Mouse (Mus musculus) ES-Bruce4 (cell line): ENCODE measurements around the gene Mrps30. TPM values are rescaled to one million over a fixed set of nuclear protein-coding genes. Genes with fewer than 3 reads are reported as not detected.
"Not testable (repeated sequence)": the region's sequence is repeated elsewhere in the genome, so short reads cannot be mapped to it uniquely, and the experiment has no call there.

Source experiments
- H3K27ac ChIP-seq: 2 replicates; pipeline ENCODE4 v1.5.1; 2012; ENCODE audit warnings: low read length, inconsistent platforms; ENCODE audit not compliant: insufficient read depth
- H3K27me3 ChIP-seq: 2 replicates; pipeline ENCODE4 v1.6.1; 2012; ENCODE audit warnings: mild to moderate bottlenecking, low read length, inconsistent platforms; ENCODE audit not compliant: control insufficient read depth, poor library complexity, insufficient read depth, severe bottlenecking
- H3K36me3 ChIP-seq: 2 replicates; pipeline ENCODE4 v1.6.1; 2012; ENCODE audit warnings: inconsistent platforms, mild to moderate bottlenecking, low read length, moderate library complexity; ENCODE audit not compliant: control insufficient read depth, poor library complexity, insufficient read depth, severe bottlenecking
- H3K4me1 ChIP-seq: one replicate; pipeline ENCODE4 v1.8.1; 2011; ENCODE audit warnings: low read length; ENCODE audit not compliant: control insufficient read depth, insufficient read depth
- H3K4me3 ChIP-seq: 2 replicates; pipeline ENCODE4 v1.5.1; 2011; ENCODE audit warnings: low read depth, mild to moderate bottlenecking, low read length
- H3K9ac ChIP-seq: 2 replicates; pipeline ENCODE4 v1.6.1; 2012; ENCODE audit warnings: low read depth, mild to moderate bottlenecking, inconsistent platforms; ENCODE audit not compliant: poor library complexity, severe bottlenecking
- H3K9me3 ChIP-seq: replicated peaks from 2 replicates; pipeline ENCODE4 v1.6.1; 2012; ENCODE audit warnings: mild to moderate bottlenecking, low read length, inconsistent platforms; ENCODE audit not compliant: control insufficient read depth, poor library complexity, insufficient read depth, severe bottlenecking
- CTCF ChIP-seq: IDR thresholded peaks from one replicate; pipeline ENCODE4 v1.8.1; 2011; ENCODE audit warnings: low read depth, low read length
- EP300 ChIP-seq: IDR thresholded peaks from 2 replicates; pipeline ENCODE4 v1.6.1; 2011; ENCODE audit warnings: low read depth, low read length; ENCODE audit not compliant: insufficient read depth
- POLR2A ChIP-seq: IDR thresholded peaks from one replicate; pipeline ENCODE4 v1.8.1; 2011; ENCODE audit warnings: low read length; ENCODE audit not compliant: insufficient read depth
- polyA plus RNA-seq: library from polyadenylated mRNA; stranded (reverse); fragments of >200 nt; gene quantifications from 2 replicates; pipeline ENCODE4 v1.2.4, GENCODE M21; 2011; ENCODE audit warnings: low read depth; ENCODE audit not compliant: missing spikeins, insufficient read depth, insufficient read length

Gene Mrps30
- polyA plus RNA-seq, 1 experiment = 34.7 TPM

- H3K9me3 ChIP-seq = no peaks in the 10 kb centered on the region
- TF ChIP-seq POLR2A (no peak), EP300 (no peak), CTCF (no peak)
- H3K36me3 ChIP-seq = no peaks in the 10 kb centered on the region
- H3K4me1 ChIP-seq = no peaks in the 10 kb centered on the region
- H3K27me3 ChIP-seq = no peaks in the 10 kb centered on the region
- no peak overlapping the region for H3K4me3 ChIP-seq
- no peak overlapping the region for H3K27ac ChIP-seq
- no peak overlapping the region for H3K9ac ChIP-seq
Observed at GRCm38 (mm10) chr13:118400340-118400739, 13.3 kb upstream of the Mrps30 start.

- H3K4me1 ChIP-seq = no peaks in the 10 kb centered on the region
- no peaks in the 10 kb centered on the region for H3K36me3 ChIP-seq
- TF ChIP-seq CTCF = no peak
- no peak for TF ChIP-seq EP300
- TF ChIP-seq POLR2A = no peak
- no peaks in the 10 kb centered on the region for H3K9me3 ChIP-seq
- no peak overlapping the region for H3K4me3 ChIP-seq
- no peaks in the 10 kb centered on the region for H3K27me3 ChIP-seq
- no peak overlapping the region for H3K27ac ChIP-seq
- H3K9ac ChIP-seq = no peak overlapping the region
Observed at GRCm38 (mm10) chr13:118395803-118396202, 8.8 kb upstream of the Mrps30 start.

GRCm38 (mm10) chr13:118387448-118387801 lies 373 bp upstream of the Mrps30 start:
- Histone ChIP-seq H3K36me3 (peaks cover 21% of the 10 kb centered on the region), H3K9ac (0 out of 2 replicates have a peak overlapping the region, but pooled peaks have one; percentile 31), H3K4me3 (peak overlapping the region; percentile 78)
- H3K4me1 ChIP-seq, H3K27ac ChIP-seq, H3K9me3 ChIP-seq, H3K27me3 ChIP-seq: not testable (repeated sequence)

GRCm38 (mm10) chr13:118380381-118380780 lies 6.7 kb downstream of the Mrps30 start:
- Histone ChIP-seq H3K9me3 (no peaks in the 10 kb centered on the region), H3K27ac (no peak overlapping the region), H3K4me1 (no peaks in the 10 kb centered on the region), H3K4me3 (no peak overlapping the region), H3K36me3 (peaks cover 51% of the 10 kb centered on the region), H3K9ac (no peak overlapping the region), H3K27me3 (no peaks in the 10 kb centered on the region)
- TF ChIP-seq EP300 = no peak
- TF ChIP-seq CTCF = no peak
- no peak for TF ChIP-seq POLR2A

- H3K27ac ChIP-seq = no peak overlapping the region
- H3K4me1 ChIP-seq = no peaks in the 10 kb centered on the region
- H3K9ac ChIP-seq = no peak overlapping the region
- TF ChIP-seq EP300 = no peak
- TF ChIP-seq CTCF = peak; percentile 66
- H3K36me3 ChIP-seq = peaks cover 43% of the 10 kb centered on the region
- no peaks in the 10 kb centered on the region for H3K27me3 ChIP-seq
- no peak overlapping the region for H3K4me3 ChIP-seq
- no peaks in the 10 kb centered on the region for H3K9me3 ChIP-seq
Observed at GRCm38 (mm10) chr13:118379155-118379554, 7.9 kb downstream of the Mrps30 start.

- H3K27ac ChIP-seq = no peak overlapping the region
Observed at GRCm38 (mm10) chr13:118372871-118373270, 14.2 kb downstream of the Mrps30 start.

GRCm38 (mm10) chr13:118365774-118366173 lies 21.3 kb downstream of the Mrps30 start:
- Histone ChIP-seq H3K4me3 (no peak overlapping the region), H3K9me3 (no peaks in the 10 kb centered on the region), H3K27ac (no peak overlapping the region), H3K9ac (no peak overlapping the region), H3K36me3 (no peaks in the 10 kb centered on the region), H3K4me1 (no peaks in the 10 kb centered on the region), H3K27me3 (no peaks in the 10 kb centered on the region)
- TF ChIP-seq POLR2A = no peak
- no peak for TF ChIP-seq EP300
- no peak for TF ChIP-seq CTCF

More at GRCm38 (mm10) chr13:118372871-118373270, 14.2 kb downstream of the Mrps30 start:
- no peaks in the 10 kb centered on the region for H3K4me1 ChIP-seq
- H3K9ac ChIP-seq = no peak overlapping the region
- H3K27me3 ChIP-seq = no peaks in the 10 kb centered on the region
- H3K9me3 ChIP-seq = no peaks in the 10 kb centered on the region
- H3K4me3 ChIP-seq = no peak overlapping the region
- TF ChIP-seq CTCF (no peak), POLR2A (no peak), EP300 (no peak)
- peaks cover 7% of the 10 kb centered on the region for H3K36me3 ChIP-seq
